Mouse (Mus musculus) thymus, postnatal 14 days (tissue): ENCODE data around the gene Eps8.

Experiments used
- DNase-seq: peaks from one replicate; pipeline ENCODE4 v3.0.0; 2021

Eps8 gene

DNA sequence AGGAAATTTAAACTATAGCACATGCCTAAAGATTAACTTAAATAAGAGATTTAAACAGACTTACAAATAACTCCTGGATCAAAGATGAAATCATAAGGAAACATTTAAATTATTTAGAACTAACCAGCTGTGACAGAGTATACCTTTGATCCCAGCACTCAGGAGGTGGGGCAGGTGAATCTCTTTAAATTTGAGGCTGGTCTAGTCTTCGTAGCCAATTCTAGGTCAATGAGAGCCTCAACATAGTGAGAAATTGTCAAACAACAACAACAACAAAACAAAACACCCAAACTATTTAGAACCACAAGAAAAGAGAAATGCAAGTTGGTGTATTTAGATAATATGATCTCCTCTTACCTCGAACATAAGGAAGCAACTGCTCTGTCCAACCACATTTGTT is at the start of gene Eps8:
Gene Eps8 (minus strand): TSS at position 101 of the 400 bp plus-strand sequence.
- no peak for DNase-seq

DNA sequence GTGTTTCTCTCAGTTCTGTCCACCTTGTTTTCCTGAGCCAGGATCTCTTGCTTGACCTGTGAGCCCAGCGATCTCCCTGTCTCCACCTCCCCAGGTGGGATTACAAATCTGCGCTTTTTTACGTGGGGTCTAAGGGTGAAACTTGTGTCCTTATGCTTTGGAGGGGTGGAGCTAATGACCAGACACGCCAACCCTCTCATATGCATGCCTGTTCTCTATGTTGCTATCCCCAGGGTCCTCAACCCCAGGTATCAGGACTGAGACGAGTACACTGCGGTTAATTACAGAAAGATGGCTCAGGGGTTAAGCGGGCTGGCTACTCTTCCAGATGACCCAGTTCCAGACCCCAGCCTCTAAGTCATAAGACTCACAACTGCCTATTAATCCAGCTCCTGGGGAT is 48.8 kb upstream of the Eps8 start:
- DNase-seq, result no peak

DNA sequence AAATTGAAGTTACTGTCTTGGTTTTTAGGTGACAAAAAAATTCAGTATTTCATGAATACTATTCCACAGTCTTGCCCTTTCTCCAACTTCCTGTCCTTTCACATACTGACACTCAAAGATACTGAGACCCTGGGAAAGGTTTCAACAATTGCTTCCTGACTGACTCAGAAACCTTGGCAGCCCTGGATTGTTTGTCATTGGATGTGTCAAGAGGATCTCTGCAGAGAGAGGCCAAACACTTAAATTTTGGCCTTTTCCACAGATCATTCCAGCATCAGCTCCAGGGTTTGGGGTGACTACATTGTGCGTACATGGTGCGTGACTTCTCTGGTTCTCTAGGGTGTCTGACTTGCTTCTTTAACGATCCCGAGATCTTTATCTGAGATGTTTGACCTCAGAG is 48.2 kb upstream of the Eps8 start:
- no peak for DNase-seq

DNA sequence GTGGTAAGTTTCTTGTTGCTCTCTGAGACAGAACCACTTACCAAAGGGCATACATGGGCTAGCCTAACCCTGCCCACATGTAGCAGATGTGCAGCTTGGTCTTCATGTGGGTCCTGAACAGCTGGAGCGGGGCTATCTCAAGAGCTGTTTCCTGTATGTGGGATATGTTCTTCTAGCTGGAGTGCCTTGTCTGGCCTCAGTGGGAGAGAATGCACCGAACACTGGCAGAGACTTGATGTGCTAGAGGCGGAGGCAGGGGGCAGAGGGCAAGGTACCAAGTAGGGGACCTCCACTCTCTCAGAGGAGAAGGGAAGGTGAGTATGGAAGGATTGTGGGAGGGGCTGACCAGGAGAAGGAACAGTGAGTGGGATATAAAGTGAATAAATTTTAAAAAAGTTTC is 47.5 kb upstream of the Eps8 start:
- DNase-seq, result no peak

DNA sequence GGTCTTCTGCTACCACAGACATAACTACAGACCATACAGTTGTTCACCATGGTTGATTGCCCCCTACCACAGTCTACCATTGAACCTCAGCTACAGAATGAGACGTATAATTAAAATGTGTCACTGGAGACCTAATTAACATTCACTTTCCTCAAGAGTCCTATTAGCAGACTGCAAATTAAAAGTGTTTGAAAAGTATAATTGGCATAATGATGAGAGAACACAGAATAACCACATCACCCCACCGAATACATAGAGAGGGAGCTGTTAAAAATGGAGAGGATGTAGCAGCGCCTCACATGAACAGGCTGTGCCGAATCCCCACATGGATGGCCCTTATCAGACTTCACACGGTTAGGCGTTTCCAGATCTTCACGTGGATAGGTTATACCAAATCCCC is 44.8 kb upstream of the Eps8 start:
- no peak for DNase-seq

DNA sequence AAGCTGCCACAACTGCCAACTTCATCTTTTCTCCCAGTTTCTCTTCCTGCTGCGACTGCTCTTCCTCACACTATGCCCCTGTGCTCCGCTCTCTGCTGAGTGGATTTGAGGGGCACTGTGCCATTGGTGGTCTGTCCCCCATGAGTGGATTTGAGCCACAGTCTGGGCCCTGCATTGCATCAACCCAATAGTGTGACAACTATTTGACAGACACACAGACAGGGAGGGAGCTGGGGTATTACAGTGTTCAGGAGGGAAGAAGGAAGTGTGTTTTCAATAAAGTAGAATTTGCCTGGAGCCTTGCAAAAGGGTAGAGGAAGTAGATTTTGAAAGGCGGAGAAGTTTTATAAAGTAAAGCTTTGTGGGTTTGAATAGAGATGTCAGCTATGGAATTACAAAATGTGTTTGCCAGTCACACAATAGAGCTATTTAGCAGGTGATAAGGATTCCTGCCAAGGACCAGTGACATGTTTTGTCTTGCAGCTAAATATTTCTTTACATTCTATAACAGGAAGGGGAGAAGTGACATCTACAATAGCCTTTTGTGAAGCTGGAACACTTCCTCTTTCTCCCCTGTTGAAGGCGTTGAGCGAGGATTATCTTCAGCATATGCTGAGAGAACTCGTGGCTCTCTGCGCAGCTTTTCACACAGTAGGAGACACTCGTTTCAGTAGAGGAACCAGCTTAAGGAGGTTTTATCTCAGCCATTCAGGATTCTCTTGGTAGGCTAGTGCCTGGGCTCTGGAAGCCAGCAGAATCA is 41.9 kb upstream of the Eps8 start:
- DNase-seq, result no peak

DNA sequence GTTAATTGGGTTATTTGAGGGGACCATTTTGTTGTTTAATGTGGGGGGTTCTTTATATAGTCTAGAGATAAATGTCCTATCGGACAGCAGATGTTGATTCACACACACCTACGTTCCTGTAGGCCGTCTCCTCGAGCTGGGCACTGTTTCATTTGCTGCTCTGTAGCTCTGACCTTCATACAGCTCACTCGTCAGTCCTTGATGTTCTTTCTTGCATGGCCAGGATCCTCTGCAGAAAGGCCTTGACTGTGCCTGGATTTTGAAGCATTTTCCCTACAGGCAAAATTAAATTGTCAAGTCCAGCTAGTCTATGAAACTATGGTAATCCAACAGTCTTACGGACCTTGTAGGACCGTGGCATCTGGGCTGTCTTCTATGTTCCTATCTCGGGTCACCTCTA is 40.4 kb upstream of the Eps8 start:
- DNase-seq, result no peak

DNA sequence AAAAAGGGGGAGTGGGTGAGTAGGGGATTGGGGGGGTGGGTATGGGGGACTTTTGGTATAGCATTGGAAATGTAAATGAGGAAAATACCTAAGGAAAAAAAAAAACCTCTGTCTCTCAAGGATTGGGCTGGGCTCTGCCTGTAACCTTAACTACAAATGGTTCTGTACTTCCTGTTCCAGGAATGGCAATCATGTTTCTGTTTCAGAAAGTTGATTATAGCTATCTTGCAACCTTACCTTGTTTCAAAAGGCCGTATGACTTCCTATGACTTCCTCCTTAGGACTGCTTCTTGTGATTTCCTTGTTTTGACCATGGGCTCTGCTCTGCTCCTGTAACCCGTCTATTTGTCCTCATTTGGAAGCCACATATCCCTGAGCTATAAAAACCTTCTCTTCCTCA is 39.6 kb upstream of the Eps8 start:
- DNase-seq, result no peak

DNA sequence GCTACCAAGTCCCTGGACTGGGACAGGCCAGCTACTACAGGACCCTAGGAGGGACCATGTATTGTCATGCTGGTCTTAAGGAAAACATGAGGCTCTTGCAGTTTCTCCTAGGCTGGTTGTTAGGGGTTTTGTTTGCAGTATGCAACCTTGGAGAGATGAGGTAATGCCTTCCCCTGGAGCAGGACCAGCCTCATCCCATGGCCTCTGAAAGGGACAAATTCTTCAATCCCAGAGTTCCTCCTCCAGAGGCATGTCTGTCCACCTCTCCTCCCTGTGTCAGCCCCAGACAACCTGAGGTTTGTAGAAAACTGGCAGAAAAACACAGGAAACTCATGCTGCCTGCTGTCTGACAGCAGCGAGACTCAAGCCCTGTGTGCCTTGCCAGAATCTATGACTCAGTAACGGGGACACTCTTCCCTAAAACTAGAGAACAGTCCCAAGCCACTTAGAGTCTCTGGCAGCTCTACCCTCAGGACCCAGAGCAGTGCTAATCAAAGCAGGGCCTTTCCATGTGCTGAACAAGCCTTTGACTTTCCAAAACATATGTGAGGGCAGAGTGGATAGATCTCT is 36.0 kb upstream of the Eps8 start:
- DNase-seq, result no peak

DNA sequence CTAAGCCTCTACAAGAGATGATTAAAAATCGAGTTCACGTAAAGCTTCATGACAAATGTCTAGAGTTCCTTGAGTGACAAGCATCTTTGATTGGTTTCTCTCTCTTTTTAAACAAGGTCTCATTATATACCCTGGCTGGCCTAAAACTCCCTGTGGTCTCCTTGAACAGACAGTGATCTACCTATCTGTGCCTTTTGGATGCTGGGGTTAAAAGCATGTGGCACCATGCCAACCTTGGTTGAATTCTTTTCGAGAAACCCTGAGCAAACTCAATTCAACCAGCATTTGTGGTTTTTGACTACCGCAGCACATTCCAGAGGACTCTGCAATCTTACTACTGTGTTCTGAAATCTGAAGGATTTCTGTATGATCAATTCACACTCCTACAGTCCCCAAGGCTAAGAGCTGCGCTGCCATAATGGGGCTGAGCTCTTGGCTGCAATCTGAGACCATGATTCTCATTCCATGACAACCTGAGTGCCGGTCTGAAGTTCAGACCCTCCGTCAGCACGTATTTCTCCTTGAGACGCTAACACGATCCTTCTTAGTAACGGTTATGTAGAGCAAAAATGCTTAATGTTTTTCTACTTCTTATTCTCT is 33.9 kb upstream of the Eps8 start:
- no peak for DNase-seq

DNA sequence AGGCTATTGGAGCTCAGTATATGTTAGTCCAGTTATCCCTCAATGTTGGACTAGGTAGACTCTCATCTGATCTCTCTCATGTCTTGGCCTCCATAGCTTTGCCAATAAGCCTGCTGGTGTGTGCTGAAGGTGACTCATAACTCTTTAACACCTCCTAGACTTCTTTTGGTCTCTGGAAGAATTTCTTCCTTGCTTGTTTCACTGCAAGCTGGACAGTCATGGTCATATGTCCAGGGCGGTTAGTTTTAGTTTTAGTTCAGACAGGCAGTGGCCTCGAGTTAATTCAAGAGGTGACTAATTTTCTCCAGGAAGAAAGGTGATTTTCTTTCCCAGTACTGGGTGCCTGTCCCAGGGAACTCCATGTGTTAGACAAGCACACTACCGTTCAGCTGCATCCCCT is 33.4 kb upstream of the Eps8 start:
- no peak for DNase-seq

DNA sequence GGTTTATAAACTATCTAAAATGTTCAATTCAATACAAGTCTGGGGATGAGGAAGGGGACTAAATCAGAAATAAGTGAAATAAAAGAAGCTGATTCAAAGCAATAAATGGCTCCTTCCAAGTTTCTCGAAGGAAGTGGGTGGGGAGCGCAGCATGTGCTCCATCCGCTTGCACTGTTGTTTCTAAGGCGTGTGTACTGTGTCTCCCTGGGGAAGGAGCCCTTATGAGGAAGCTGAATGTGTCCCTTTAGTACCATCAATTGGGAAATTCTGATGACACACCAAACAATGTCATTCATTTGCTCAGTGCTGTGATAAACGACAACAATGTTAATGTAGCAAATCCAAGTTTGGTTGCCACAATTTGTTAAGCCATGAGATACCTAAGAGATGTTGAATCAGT is 33.0 kb upstream of the Eps8 start:
- DNase-seq, result no peak

DNA sequence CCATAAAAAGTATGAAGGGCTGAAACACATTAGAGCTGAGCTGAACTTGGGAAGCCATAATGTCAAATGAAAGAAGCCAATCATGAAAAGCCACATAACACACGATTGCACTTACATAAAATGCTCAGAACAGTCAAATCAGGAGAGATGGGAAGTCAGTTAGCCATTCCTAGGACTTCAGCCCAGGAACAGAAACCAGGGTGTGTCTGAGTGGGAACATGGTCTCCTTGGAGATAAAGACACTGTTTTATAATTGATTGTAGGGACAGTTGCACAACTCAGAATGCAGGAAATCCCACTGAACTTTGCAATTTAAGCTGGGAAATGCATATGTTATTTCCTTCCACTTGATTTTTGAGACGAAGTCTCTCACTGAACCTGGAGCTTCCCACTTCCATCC is 28.0 kb upstream of the Eps8 start:
- DNase-seq, result no peak

DNA sequence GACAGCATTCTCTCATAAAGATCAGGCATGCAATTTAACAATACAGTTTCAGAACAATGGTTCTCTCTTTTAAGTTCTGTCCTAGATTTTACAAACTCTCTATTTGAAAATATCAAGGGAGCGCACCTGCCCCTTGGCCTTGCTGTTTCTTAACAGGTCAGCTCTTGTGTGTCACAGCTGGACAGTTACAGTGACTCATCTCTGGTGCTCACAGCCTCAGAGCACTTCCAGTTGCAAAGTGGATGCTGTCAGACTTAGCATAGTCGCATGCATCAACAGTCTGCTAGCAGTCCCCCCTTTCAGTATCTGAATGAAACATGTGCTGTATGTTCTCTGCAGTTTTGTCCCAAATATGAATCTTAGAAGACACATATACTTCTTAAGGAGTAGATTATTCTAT is 26.3 kb upstream of the Eps8 start:
- DNase-seq, result no peak

DNA sequence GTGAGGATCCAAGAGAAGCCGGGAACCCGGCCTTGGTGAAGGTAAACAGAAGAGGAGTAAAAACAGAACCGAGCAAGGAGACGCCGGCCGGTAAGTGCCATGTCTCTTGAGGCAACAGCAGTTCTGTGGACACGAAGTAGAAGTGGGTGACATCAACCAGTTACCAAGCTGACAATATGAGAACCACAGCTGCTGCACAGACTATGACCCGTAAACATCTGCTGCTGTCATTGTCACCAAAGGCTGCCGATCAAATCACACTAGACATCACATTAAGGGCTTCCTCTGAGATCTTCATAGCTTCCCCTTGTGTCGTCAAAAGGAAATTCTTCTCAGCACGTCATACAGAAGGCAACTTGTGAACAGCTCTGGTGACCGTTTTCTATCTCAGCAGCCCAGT is 21.9 kb upstream of the Eps8 start:
- DNase-seq, result no peak

DNA sequence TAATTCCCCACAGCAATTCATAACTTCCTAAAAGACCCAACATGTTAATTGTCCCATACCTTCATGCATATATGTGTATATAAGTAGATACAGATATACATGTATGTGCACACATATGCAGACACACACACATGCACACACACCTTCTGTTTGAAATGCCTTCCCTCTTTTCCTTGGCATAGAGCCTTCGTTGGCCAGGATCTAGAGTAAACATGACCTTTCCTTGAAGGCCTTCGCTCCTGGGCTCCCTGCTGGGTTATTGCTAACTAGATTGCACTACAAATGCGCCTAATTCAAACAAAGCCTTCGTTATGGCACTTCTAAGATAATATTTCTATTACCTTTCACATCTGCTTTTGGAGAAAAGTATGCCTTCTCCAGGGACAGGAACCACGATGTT is 20.9 kb upstream of the Eps8 start:
- DNase-seq, result no peak

DNA sequence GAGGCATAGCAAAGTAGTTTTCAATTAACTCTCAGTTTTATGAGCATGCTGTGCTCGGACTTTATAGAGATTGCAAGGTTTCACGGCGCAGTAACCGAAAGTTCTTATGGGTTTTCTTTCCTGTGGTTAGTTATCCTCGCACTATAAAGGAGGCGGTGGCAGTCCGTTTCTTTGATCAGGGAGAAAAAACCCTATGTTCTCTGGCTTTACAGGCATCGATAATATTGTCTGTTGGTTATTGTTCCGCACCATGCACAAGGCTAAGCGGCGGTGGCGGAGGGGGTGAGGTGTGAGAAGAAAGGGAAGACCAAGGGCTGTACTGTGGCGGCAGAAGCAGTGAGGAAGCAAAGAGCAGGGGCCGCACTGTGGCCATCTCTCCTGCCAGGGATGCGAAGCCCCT is 18.6 kb upstream of the Eps8 start:
- DNase-seq, result no peak

DNA sequence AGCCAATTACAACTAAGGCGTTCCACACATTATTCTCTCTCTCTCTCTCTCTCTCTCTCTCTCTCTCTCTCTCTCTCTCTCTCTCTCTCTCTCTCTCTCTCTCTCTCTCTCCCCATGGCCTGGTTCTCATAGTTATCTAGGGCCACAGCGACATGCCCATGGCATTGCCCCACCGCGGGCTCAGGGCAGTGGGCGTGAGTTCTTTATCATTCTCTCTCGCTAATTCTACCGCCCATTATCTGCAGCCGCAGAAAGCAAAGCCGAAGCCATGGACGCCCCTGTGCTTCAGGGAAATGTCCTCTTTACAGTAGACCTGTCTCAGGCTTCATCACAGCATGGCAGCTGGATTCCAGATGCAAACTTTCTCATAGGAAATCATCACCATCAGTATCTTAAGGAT is 16.9 kb upstream of the Eps8 start:
- DNase-seq, result no peak

DNA sequence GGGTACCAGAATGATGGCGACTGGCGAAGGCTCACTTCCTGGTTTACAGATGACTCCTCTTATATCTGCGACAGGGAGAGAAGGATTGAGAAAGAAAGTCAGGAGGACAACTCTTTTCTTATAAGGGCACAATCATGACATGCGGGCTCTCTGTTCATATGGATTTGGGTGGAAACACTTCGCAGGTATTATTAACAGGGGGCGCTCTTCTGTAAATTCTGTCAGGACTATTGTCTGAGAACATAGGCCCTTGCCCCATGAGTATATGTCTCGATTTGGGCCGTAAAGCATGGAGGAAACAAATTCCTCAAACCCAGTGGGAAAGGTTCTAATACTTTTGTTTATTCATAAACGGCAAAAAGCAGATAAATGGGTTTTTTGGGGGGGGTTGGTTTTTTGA is 16.1 kb upstream of the Eps8 start:
- DNase-seq, result no peak

DNA sequence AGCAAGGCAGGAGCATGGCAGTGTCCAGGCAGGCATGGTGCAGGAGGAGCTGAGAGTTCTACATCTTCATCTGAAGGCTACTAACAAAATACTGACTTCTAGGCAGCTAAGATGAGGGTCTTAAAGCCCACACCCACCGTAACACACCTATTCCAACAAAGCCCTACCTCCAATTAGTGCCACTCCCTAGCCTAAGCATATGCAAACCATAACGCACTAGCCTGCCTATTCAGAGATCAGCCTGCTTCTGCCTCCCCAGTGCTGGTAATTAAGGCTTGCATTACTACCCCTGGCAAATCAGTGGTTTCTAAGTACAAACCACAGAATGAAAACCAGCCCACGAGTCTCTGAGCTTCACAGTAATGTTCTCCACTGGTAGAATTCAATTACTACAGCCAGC is 15.2 kb upstream of the Eps8 start:
- no peak for DNase-seq

DNA sequence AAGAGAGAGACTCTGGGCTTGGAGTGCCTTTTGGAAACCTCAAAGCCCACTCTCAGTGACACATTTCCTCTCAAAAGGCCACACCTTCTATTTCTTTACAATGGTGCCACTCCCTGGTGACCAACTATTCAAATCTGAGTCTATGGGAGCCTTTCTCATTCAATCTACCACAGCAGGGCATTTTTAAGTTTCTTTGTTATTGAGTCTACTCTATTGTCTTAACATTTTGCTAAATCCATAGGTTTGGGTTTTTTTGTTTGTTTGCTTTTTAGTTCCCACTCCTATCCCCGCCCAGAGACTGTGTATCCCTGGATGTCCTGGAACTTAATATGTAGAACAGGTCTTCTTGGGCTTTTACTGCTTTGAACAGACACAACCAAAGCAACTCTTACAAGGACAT is 14.8 kb upstream of the Eps8 start:
- no peak for DNase-seq

DNA sequence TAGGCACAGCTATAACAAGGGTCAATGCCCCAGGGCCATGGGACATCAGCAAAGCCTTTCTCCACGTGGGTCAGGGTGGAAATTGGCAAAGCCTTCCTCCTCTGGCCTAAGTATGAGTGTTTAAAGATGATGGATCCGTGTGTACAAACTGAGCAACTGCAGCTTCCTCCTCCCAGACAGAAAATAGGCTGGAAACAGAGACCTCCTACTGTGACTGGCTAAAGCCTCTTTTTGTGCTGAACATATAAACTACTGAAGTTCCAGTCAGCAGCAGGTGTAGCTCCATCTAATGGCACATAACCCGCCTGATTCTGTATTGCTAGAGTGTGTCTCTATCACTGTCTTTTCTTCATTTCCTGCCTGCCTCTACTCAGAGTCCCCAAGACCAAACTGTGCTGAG is 13.7 kb upstream of the Eps8 start:
- no peak for DNase-seq

DNA sequence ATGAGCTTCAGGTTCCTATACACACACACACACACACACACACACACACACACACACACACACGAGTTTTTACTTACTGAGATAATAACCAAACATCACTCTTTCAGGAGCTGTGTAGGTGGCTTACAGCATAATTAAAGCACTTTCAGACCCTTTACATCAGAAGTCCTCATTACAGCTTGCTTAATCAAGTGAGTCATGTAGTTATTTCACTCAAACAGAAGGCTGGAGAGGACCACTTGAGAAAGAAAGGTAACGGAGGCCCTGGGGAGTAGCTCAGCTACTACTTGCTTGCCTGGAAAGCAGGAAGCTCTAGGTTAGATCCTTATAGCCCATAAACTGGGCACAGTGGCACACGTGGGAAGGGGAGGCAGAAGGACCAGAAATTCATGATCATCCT is 13.0 kb upstream of the Eps8 start:
- no peak for DNase-seq

DNA sequence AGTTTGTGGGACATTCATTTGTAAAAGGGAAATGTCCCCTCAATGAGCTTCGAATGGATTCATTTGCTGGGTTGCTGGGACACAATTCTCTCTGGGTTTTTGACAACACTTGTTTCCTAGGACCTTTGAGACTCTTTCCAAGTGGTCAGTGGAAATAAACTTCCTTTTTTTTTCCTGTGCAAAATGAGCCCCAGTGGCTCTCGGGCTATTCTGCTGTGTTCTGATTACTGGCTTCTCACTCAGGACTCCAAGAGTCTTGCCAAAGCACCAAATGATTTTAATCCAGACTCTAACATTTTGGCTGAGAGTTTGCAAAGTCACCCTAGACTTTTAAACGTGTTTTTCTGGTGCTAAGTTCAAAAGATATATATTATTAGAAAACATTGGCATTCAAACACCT is 10.3 kb upstream of the Eps8 start:
- DNase-seq, result no peak
